Mouse (Mus musculus): Measurements from ENCODE around the gene Klhl21. TPM values are rescaled to one million over a fixed set of nuclear protein-coding genes. Genes with fewer than 3 reads are reported as not detected.

The Klhl21 gene
- polyA plus RNA-seq, 1 experiment, result 10.7 TPM

- TF ChIP-seq CTCF (IDR thresholded peaks at IDR 0.05; ENCODE audit: borderline replicate concordance, insufficient read depth, low read length), result no peak
- no peak for TF ChIP-seq POLR2A (IDR thresholded peaks at IDR 0.05; ENCODE audit: low read depth, low read length)
These were observed 36.0 kb downstream of the Klhl21 start for GRCm38 (mm10) chr4:152044609-152045008.

DNA sequence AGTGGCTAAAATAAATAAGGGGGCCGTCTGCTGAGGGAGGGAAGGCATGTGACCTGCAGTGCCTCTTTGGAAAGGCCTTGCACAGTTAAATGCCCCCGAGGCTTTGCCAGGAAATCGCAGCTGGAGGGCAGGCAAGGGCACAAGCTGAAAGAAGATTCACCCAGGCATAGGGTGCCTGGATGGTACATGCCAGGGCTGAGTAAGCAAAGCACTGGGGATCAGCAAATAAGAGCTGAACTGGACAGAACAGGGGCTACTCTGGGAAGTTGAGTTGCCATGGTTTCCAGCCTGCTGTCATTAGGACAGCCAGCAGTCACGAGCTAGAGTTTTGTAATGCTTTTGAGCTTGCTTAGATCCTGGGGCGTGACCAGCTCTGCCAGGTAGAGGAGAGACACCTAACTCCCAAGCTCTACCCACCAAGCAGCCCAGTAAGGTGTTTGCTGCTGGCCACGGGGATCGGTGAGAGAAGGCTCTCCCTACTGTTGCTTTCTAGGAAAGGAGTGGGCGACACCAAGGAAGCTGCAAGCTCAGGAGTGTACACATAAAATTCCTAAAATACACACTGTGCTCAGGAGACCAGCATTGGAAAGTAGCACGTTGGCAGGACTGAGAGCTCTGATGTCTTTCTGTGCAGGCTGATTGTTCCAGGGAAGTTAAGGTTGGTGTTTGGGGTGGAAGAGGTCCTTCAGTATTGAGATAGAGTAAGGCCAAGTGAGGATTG is 53.9 kb downstream of the Klhl21 start:
- Histone ChIP-seq H3K4me3 (ENCODE audit: insufficient read depth, low read length) (no peak overlapping the region), H3K4me1 (ENCODE audit: control insufficient read depth, insufficient read depth, low read length) (no peaks in the 10 kb centered on the region), H3K27ac (ENCODE audit: insufficient read depth, low read length) (no peak overlapping the region)
- TF ChIP-seq CTCF (IDR thresholded peaks at IDR 0.05; ENCODE audit: borderline replicate concordance, insufficient read depth, low read length) (no peak), POLR2A (IDR thresholded peaks at IDR 0.05; ENCODE audit: low read depth, low read length) (no peak)

More at GRCm38 (mm10) chr4:152044609-152045008, 36.0 kb downstream of the Klhl21 start:
- Histone ChIP-seq H3K4me3 (ENCODE audit: insufficient read depth, low read length) (no peak overlapping the region), H3K27ac (ENCODE audit: insufficient read depth, low read length) (no peak overlapping the region), H3K4me1 (ENCODE audit: control insufficient read depth, insufficient read depth, low read length) (0 out of 2 replicates have a peak, but pooled peaks cover 3% of the 10 kb centered on the region)

DNA sequence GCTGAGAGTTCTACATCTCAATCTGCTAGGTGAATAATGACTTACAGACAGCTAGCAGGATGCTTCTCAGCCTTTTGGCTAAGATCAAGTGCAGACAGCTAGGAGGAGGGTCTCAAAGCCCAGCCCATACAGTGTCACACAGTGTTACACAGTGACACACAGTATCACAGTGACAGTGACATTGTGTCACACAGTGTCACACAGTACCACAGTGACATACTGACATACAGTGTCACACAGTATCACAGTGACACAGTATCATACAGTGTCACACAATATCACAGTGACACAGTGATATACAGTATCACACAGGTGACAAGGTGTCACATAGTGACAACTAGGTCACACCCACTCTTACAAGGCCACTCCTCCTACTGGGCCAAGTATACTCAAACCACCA is 58.7 kb downstream of the Klhl21 start:
- Histone ChIP-seq H3K4me3 (ENCODE audit: insufficient read depth, low read length) (no peak overlapping the region), H3K27ac (ENCODE audit: insufficient read depth, low read length) (no peak overlapping the region), H3K4me1 (ENCODE audit: control insufficient read depth, insufficient read depth, low read length) (no peaks in the 10 kb centered on the region)
- TF ChIP-seq CTCF (IDR thresholded peaks at IDR 0.05; ENCODE audit: borderline replicate concordance, insufficient read depth, low read length), result no peak
- no peak for TF ChIP-seq POLR2A (IDR thresholded peaks at IDR 0.05; ENCODE audit: low read depth, low read length)

Other genes starting within 250 kb of the Klhl21 start
- gene Camta1, start 146.9 kb upstream of the Klhl21 start, polyA plus RNA-seq (2011; ENCODE audit: insufficient read length, low read depth, missing spikeins), result 46.5 and 53.4 TPM in 2 replicates
- 45.2 and 47.8 TPM in 2 replicates for gene Dnajc11, start 75.1 kb upstream of the Klhl21 start, polyA plus RNA-seq (2011; ENCODE audit: insufficient read length, low read depth, missing spikeins)
- 7.4 and 10.8 TPM in 2 replicates for gene Thap3, start 19.8 kb upstream of the Klhl21 start, polyA plus RNA-seq (2011; ENCODE audit: insufficient read length, low read depth, missing spikeins)
- 21.0 and 23.2 TPM in 2 replicates for gene Phf13, start 12.5 kb upstream of the Klhl21 start, polyA plus RNA-seq (2011; ENCODE audit: insufficient read length, low read depth, missing spikeins)
- 5.7 and 7.5 TPM in 2 replicates for gene Zbtb48, start 18.9 kb downstream of the Klhl21 start, polyA plus RNA-seq (2011; ENCODE audit: insufficient read length, low read depth, missing spikeins)
- gene Tas1r1, start 29.8 kb downstream of the Klhl21 start, polyA plus RNA-seq (2011; ENCODE audit: insufficient read length, low read depth, missing spikeins), result not detected in 2 replicates
- gene Nol9, start 30.5 kb downstream of the Klhl21 start, polyA plus RNA-seq (2011; ENCODE audit: insufficient read length, low read depth, missing spikeins), result 29.2 and 32.2 TPM in 2 replicates
- 5.1 and 8.8 TPM in 2 replicates for gene Plekhg5, start 63.7 kb downstream of the Klhl21 start, polyA plus RNA-seq (2011; ENCODE audit: insufficient read length, low read depth, missing spikeins)
- gene Tnfrsf25, start 107.1 kb downstream of the Klhl21 start, polyA plus RNA-seq (2011; ENCODE audit: insufficient read length, low read depth, missing spikeins), result 1.9 TPM in 1 of 2 replicates, not detected in the other
- gene Espn, start 143.6 kb downstream of the Klhl21 start, polyA plus RNA-seq (2011; ENCODE audit: insufficient read length, low read depth, missing spikeins), result 0.56 and 0.68 TPM in 2 replicates
- not detected in 2 replicates for gene Hes2, start 150.1 kb downstream of the Klhl21 start, polyA plus RNA-seq (2011; ENCODE audit: insufficient read length, low read depth, missing spikeins)
- 79.9 and 108 TPM in 2 replicates for gene Acot7, start 169.3 kb downstream of the Klhl21 start, polyA plus RNA-seq (2011; ENCODE audit: insufficient read length, low read depth, missing spikeins)